Comparison of ENCODE assay signal across 13 mouse cellular contexts in genomic region chr12:53290341-53290740, GRCm38 (mm10). TPM values are rescaled to one million over a fixed set of nuclear protein-coding genes. Genes with fewer than 3 reads are reported as not detected.
"Had no signal": no experiment of that assay in that cellular context is flagged by ENCODE, and none has a peak within 500 bp of the region (broad histone marks: within the 10 kb centered on the region; RNA-seq: fewer than 3 reads in every experiment).

No protein-coding gene starts in this region.

- DNase-seq: lung, adult 18-20 months; lung, embryonic 14.5 days; lung, postnatal 10 days; lung, postnatal 4 days; midbrain, embryonic 14.5 days; right cerebral cortex, adult 18-20 months; right cerebral cortex, postnatal 25 days; right cerebral cortex, postnatal 4 days; spleen, adult 18-20 months; thymus, adult 2 months; thymus, postnatal 25 days; thymus, postnatal 4 days had no signal

RNA-seq across cellular contexts. Expression of gene Npas3, which starts 41.9 kb away (rescaled TPM):
- total RNA-seq: megakaryocyte, adult 5-6 weeks had no signal
